Mouse (Mus musculus) kidney, embryonic 15.5 days (tissue): ENCODE data around the gene Adgrf5. TPM values are rescaled to one million over a fixed set of nuclear protein-coding genes. Genes with fewer than 3 reads are reported as not detected.

Source experiments
- ATAC-seq: fragments of 200-750 bp; cut with Nextera tagmentation; replicated peaks from 2 replicates; pipeline ENCODE4 v1.8.0; 2017; ENCODE audit warnings: moderate TSS enrichment; ENCODE audit not compliant: low FRiP score
- H3K27ac ChIP-seq: fragments of 300-500 bp; sonication (generic); 2 replicates; pipeline ENCODE4 v1.5.1; 2015; ENCODE audit warnings: mild to moderate bottlenecking, inconsistent platforms
- H3K27me3 ChIP-seq: fragments of 300-500 bp; sonication (generic); 2 replicates; pipeline ENCODE4 v1.6.1; 2015; ENCODE audit warnings: inconsistent platforms
- H3K36me3 ChIP-seq: fragments of 300-500 bp; sonication (generic); 2 replicates; pipeline ENCODE4 v1.6.1; 2015; ENCODE audit warnings: inconsistent platforms
- H3K4me1 ChIP-seq: fragments of 300-500 bp; sonication (generic); 2 replicates; pipeline ENCODE4 v1.6.1; 2015; ENCODE audit warnings: inconsistent platforms
- H3K4me2 ChIP-seq: fragments of 300-500 bp; sonication (generic); 2 replicates; pipeline ENCODE4 v1.6.1; 2015; ENCODE audit warnings: moderate library complexity, mild to moderate bottlenecking, inconsistent platforms
- H3K4me3 ChIP-seq: fragments of 300-500 bp; sonication (generic); replicated peaks from 2 replicates; pipeline ENCODE4 v1.5.1; 2015; ENCODE audit warnings: mild to moderate bottlenecking, inconsistent platforms
- H3K9ac ChIP-seq: fragments of 300-500 bp; sonication (generic); 2 replicates; pipeline ENCODE4 v1.6.1; 2015; ENCODE audit warnings: mild to moderate bottlenecking, inconsistent platforms
- H3K9me3 ChIP-seq: fragments of 300-500 bp; sonication (generic); replicated peaks from 2 replicates; pipeline ENCODE4 v1.6.1; 2016; ENCODE audit warnings: inconsistent platforms
- WGBS: fragments of 180-500 bp; shearing (Covaris S2); methylation state at CpG from one replicate; pipeline ENCODE4 v1.1.7; 2015; ENCODE audit warnings: mixed read lengths; 5-methylcytosine and 5-hydroxymethylcytosine counted together
- polyA plus RNA-seq: library from polyadenylated mRNA; unstranded; fragments of >200 nt; fragmentation: Nextera tagmentation; extraction: Ambion mirVana; gene quantifications from 2 replicates; pipeline ENCODE4 v1.2.1, GENCODE M21; 2015

Adgrf5 gene
- polyA plus RNA-seq, 1 experiment from 2014 or later = 21.8 TPM

DNA sequence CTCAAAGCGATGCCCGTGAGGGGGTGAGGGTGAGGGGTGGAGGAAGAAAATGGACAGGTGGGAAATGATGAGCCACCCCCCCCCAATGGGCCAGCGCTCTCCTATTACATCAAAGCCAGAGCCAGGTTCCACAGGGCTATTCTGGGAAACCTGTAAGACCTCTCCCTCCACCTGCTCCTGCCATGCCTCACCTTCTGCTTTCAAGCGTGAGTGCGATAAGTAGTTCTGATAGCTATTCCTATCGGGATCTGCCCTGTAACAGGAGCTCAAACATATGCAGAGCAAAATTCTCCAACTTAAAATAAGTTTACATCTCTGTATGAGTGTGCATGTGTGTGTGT, 144.3 kb downstream of the Adgrf5 start:
- peak overlapping the region; percentile 70 for H3K27ac ChIP-seq

More for the DNA sequence above, 144.3 kb downstream of the Adgrf5 start:
- peaks cover 9% of the 10 kb centered on the region; the same call in 1 of the 2 replicates for H3K4me1 ChIP-seq
- H3K9me3 ChIP-seq = no peaks in the 10 kb centered on the region
- H3K9ac ChIP-seq = no peak overlapping the region
- WGBS = 49% methylated on average over 6 of the region's 6 CpGs
- no peak for ATAC-seq
- no peaks in the 10 kb centered on the region for H3K27me3 ChIP-seq
- no peaks in the 10 kb centered on the region for H3K36me3 ChIP-seq
- peak overlapping the region; percentile 1; the same call in 1 of the 2 replicates for H3K4me2 ChIP-seq
- no peak overlapping the region for H3K4me3 ChIP-seq

Other genes starting within 250 kb of the Adgrf5 start
- 0.16 and 0.42 TPM in 2 replicates for gene Adgrf1, start 90.1 kb upstream of the Adgrf5 start, polyA plus RNA-seq
- 37.4 TPM in 2 replicates for gene Mep1a, start 142.4 kb downstream of the Adgrf5 start, polyA plus RNA-seq
- 0.17 and 0.47 TPM in 2 replicates for gene Ankrd66, start 183.2 kb downstream of the Adgrf5 start, polyA plus RNA-seq
- 66.6 and 67.2 TPM in 2 replicates for gene Pla2g7, start 207.6 kb downstream of the Adgrf5 start, polyA plus RNA-seq